Mouse (Mus musculus) midbrain, postnatal 0 days (tissue): Measurements from ENCODE around the gene Naa40. TPM values are rescaled to one million over a fixed set of nuclear protein-coding genes. Genes with fewer than 3 reads are reported as not detected.
A peak's percentile ranks its signal among the peaks of the same experiment; 100 is the strongest.

ENCODE experiments used
- ATAC-seq: fragments of 200-750 bp; cut with Nextera tagmentation; 2 replicates; pipeline ENCODE4 v1.8.0; 2017; ENCODE audit warnings: moderate number of reproducible peaks, mild to moderate bottlenecking, moderate TSS enrichment, moderate library complexity; ENCODE audit not compliant: low FRiP score
- DNase-seq: peaks from one replicate; pipeline ENCODE4 v3.0.0-alpha.2; 2015; ENCODE audit warnings: low spot score
- H3K27ac ChIP-seq: fragments of 300-500 bp; sonication (generic); 2 replicates; pipeline ENCODE4 v1.5.1; 2014; ENCODE audit warnings: low read depth, mild to moderate bottlenecking, low read length, mixed read lengths
- H3K27me3 ChIP-seq: fragments of 300-500 bp; sonication (generic); 2 replicates; pipeline ENCODE4 v1.6.1; 2014; ENCODE audit warnings: low read length, control low read depth, mixed read lengths; ENCODE audit not compliant: insufficient read depth
- H3K36me3 ChIP-seq: fragments of 300-500 bp; sonication (generic); 2 replicates; pipeline ENCODE4 v1.6.1; 2014; ENCODE audit warnings: low read length, control low read depth, mixed read lengths; ENCODE audit not compliant: insufficient read depth
- H3K4me1 ChIP-seq: fragments of 300-500 bp; sonication (generic); 2 replicates; pipeline ENCODE4 v1.6.1; 2014; ENCODE audit warnings: mild to moderate bottlenecking, control low read depth, antibody characterized with exemption, low read length, mixed read lengths; ENCODE audit not compliant: insufficient read depth
- H3K4me2 ChIP-seq: fragments of 300-500 bp; sonication (generic); 2 replicates; pipeline ENCODE4 v1.6.1; 2014; ENCODE audit warnings: low read depth, mild to moderate bottlenecking, low read length, mixed read lengths; ENCODE audit not compliant: poor library complexity, severe bottlenecking
- H3K4me3 ChIP-seq: fragments of 300-500 bp; sonication (generic); 2 replicates; pipeline ENCODE4 v1.5.1; 2014; ENCODE audit warnings: low read depth, mild to moderate bottlenecking, low read length, moderate library complexity
- H3K9ac ChIP-seq: fragments of 300-500 bp; sonication (generic); replicated peaks from 2 replicates; pipeline ENCODE4 v1.6.1; 2014; ENCODE audit warnings: mild to moderate bottlenecking, low read length, moderate library complexity, mixed read lengths; ENCODE audit not compliant: poor library complexity, severe bottlenecking
- H3K9me3 ChIP-seq: fragments of 300-500 bp; sonication (generic); 2 replicates; pipeline ENCODE4 v1.6.1; 2016; ENCODE audit warnings: low read length, control low read depth
- CTCF ChIP-seq: IDR thresholded peaks from 2 replicates; pipeline ENCODE4 v1.5.1; 2016; ENCODE audit warnings: antibody characterized with exemption, mild to moderate bottlenecking
- WGBS: fragments of 180-500 bp; shearing (Covaris S2); extraction: QIAGEN DNeasy Blood & Tissue Kit; methylation state at CpG from one replicate; pipeline ENCODE4 v1.1.7; 2014; 5-methylcytosine and 5-hydroxymethylcytosine counted together
- polyA plus RNA-seq: library from polyadenylated mRNA; unstranded; fragments of >200 nt; fragmentation: Nextera tagmentation; extraction: Ambion mirVana; gene quantifications from 2 replicates; pipeline ENCODE4 v1.2.1, GENCODE M21; 2015
- total RNA-seq: library from RNA; depleted of rRNA; stranded (reverse); fragments of >200 nt; gene quantifications from 2 replicates; pipeline ENCODE4 v1.2.3, GENCODE M21; 2014

The Naa40 gene
- total and polyA plus RNA-seq, 2 experiments from 2014 or later: 46.1 to 62.5 TPM

DNA sequence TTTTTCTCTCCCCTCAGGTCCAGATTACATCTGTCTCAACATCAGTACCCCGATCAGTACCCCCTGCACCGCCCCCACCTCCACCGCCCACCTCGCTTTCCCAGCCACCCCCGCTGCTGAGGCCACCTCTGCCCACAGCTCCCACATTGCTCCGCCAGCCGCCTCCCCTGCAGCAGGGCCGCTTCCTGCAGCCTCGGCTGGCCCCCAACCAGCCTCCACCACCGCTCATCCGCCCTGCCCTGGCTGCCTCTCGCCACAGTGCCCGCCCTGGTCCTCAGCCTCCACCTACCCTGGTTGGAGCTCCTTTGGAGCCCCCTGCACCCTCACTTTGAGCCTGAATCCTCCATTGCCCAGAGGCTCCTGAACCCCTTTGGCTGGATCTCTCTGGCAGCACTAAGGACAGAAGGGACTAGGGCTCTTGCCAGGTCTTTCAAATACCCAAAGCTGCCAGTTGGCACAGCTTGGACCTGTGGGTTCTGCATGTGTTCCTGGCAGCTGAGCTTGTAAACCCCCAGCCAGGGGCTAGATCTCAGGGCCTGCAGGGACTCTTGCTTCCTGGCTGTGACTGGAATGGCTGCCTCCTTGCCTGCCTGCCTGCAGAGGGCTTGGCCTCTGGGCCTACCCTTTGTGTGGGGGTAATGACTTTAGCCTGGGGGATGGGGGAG is 33.5 kb upstream of the Naa40 start:
- Histone ChIP-seq H3K9ac (0 out of 2 replicates have a peak overlapping the region, but pooled peaks have one; percentile 19), H3K9me3 (no peaks in the 10 kb centered on the region), H3K27me3 (no peaks in the 10 kb centered on the region), H3K4me3 (no peak overlapping the region), H3K4me1 (peaks cover 5% of the 10 kb centered on the region), H3K4me2 (no peak overlapping the region), H3K36me3 (peaks cover 34% of the 10 kb centered on the region), H3K27ac (peak overlapping the region; percentile 68)
- peak; percentile 20; the same call in 1 of the 2 replicates for ATAC-seq
- peak; percentile 94 for DNase-seq
- TF ChIP-seq CTCF: no peak
- 67% methylated on average over 12 of the region's 13 CpGs for WGBS

DNA sequence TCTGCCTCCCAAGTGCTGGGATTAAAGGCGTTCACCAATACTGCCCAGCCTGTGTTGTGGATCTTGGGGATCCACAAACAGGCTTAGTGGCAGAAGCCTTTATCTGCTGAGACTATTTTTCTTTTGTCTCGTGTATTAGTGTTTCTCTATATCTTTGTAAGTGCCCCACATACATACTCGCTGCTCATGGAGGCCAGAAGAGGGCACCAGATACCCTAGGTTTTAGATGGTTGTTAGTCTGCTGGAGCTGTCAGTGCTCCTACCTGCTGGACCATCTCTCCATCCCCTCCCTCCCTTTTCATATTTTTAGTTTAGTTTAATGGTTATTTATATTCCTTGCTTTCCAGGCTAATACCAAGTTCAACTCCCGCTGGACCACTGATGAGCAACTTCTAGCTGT is 32.5 kb upstream of the Naa40 start:
- DNase-seq (no peak), ATAC-seq (no peak)
- Histone ChIP-seq H3K9me3 (no peaks in the 10 kb centered on the region), H3K4me2 (no peak overlapping the region), H3K27me3 (no peaks in the 10 kb centered on the region), H3K27ac (no peak overlapping the region), H3K4me1 (peaks cover 6% of the 10 kb centered on the region), H3K9ac (no peak overlapping the region), H3K4me3 (no peak overlapping the region), H3K36me3 (peaks cover 29% of the 10 kb centered on the region)
- 91% methylated on average over 4 of the region's 4 CpGs for WGBS
- peak; percentile 49 for TF ChIP-seq CTCF

DNA sequence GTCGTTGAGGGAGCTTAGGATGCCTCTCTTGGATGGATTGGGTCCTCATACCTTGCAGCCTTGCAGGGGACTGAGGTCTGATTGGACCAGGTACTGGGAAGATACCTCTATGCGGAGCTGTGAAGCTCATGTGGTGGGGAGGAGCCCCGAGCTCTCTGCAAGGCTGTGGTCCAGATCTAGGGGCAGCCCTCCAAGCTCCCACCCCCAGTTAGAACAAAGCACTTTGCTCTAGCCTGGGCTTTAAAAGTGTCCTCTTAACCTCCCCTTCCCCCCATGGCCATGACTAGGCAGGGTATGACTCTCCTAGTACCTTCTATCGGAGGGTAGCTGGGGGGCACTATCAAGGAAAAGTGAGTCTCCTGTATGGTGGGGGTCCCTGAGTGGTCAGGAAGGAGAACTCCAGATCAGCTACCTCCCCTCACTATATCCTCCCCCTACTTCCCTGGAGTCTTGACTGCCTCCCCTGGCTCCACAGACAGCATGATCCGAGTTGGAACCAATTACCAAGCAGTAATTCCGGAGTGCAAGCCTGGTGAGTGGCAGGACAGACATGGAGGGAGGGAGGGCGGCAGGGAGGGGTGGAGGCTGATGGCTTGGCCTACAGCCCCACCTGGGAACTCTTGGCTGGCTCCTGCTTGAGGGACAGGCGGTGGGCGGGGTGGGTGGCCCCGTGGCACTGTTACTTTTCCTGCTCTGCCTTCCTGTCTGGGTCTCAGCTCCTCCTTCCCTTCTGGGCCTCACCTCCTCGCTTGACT is 28.5 kb upstream of the Naa40 start:
- no peaks in the 10 kb centered on the region for H3K9me3 ChIP-seq
- peak overlapping the region; percentile 81; the same call in 1 of the 2 replicates for H3K27ac ChIP-seq
- peak overlapping the region; percentile 76 for H3K9ac ChIP-seq
- ATAC-seq: no peak
- DNase-seq: no peak
- 13% methylated on average over 10 of the region's 11 CpGs for WGBS
- H3K4me3 ChIP-seq: peak overlapping the region; percentile 75
- H3K36me3 ChIP-seq: peaks cover 21% of the 10 kb centered on the region
- H3K4me2 ChIP-seq: peak overlapping the region; percentile 82
- H3K27me3 ChIP-seq: no peaks in the 10 kb centered on the region
- TF ChIP-seq CTCF: no peak
- peaks cover 19% of the 10 kb centered on the region for H3K4me1 ChIP-seq

DNA sequence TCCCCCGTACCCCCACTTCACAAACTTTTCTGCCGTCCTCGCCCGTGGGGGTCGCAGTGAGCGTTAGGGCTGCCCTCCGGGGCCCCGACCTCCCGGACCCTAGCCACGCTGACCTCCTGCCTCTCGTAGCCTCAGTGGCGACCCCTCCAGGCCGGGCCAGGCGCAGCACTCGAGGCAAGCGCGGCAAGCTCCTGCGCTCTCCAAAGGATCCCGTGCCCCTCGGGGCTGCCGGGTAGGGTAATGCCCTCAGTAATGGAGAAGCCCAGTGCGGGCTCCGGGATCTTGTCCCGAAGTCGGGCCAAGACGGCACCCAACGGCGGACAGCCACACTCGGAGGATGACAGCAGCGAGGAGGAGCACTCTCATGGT is 27.7 kb upstream of the Naa40 start:
- whole genome bisulfite sequencing: 2% methylated on average over 30 of the region's 30 CpGs
- peak overlapping the region; percentile 81 for H3K27ac ChIP-seq
- ATAC-seq: peak; percentile 38
- peaks cover 19% of the 10 kb centered on the region for H3K4me1 ChIP-seq
- H3K9me3 ChIP-seq: no peaks in the 10 kb centered on the region
- H3K9ac ChIP-seq: peak overlapping the region; percentile 76
- H3K36me3 ChIP-seq: peaks cover 15% of the 10 kb centered on the region
- no peak for DNase-seq
- peak; percentile 77 for TF ChIP-seq CTCF
- peak overlapping the region; percentile 75 for H3K4me3 ChIP-seq
- no peaks in the 10 kb centered on the region for H3K27me3 ChIP-seq
- H3K4me2 ChIP-seq: peak overlapping the region; percentile 82

DNA sequence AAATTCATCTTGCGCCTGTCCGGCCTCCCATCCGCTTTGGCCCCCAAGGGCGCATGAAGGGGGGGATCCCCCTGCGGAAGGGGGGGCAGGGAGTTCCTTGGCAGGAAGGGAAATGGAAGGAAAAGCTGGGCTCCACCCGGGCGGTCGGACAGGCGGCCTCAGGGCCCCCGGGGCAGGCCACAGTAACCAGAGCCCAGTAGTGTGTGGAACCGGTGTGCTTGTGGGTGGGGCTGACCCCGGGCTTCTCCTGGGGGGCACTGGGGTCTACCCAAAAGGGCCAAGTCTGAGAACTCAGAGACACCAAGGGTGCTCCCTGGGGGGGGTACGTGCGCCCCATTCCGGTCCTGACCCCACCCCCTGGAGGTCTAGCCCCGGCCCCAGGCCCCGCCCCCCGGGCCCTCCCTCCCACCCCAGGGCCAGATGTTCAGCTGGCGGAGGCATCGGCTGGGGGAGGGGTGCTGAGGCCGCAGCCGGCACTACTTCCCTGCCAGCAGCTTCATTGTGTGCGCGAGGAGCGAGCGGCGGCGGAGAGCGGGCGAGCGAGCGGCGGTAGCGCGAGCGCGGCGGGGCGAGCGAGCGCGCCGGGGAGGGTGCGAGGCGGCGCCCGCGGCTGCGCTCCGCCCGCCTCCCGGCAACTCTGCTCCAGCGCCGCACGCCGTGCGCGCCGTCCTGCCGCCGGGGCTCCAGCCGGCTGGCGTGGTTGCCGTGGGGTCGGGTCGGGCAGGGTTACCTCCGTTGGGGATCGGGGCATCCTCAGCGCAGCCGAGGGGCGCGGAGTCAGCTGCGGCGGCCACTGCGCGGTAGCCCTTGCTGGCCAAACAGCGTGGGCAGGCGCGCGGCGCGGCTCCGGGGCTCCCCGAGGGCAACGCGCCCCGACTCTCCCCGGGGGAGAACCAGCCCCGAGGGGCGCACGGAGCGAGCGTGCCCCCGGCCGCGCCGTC is 27.1 kb upstream of the Naa40 start:
- Histone ChIP-seq H3K9ac (peak overlapping the region; percentile 76), H3K36me3 (peaks cover 13% of the 10 kb centered on the region), H3K27ac (peak overlapping the region; percentile 81), H3K9me3 (no peaks in the 10 kb centered on the region), H3K4me1 (peaks cover 19% of the 10 kb centered on the region), H3K4me3 (peak overlapping the region; percentile 75), H3K27me3 (no peaks in the 10 kb centered on the region), H3K4me2 (peak overlapping the region; percentile 82)
- 1% methylated on average over 43 of the region's 97 CpGs for WGBS
- DNase-seq (peak; percentile 90), ATAC-seq (peak; percentile 71)
- no peak for TF ChIP-seq CTCF
